Mouse (Mus musculus): ENCODE data around the gene Med4. TPM values are rescaled to one million over a fixed set of nuclear protein-coding genes. Genes with fewer than 3 reads are reported as not detected.

Gene Med4
- polyA plus RNA-seq, 1 experiment from 2014 or later, result 81.8 TPM

DNA sequence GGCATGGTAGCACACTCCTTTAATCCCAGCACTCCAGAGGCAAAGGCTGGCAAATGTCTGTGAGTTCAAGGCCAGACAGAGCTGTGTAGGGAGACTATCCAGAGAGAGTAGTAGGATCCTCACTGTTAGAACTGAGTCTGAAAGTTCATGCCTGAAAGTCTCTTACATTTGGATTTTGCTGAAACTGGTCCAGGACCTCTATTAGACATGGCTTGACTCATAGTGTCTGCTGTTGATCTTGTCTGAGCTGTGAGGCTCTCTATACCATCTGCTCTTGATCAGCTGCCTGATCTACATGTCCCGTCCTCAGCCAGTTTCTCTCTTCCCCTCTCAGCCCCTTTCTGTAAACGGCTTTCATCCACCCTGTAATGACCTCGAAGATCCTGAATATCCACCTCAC is 31.5 kb upstream of the Med4 start:
- Histone ChIP-seq H3K27me3 (no peaks in the 10 kb centered on the region), H3K9me3 (replicated peaks) (no peaks in the 10 kb centered on the region), H3K4me3 (no peak overlapping the region), H3K36me3 (no peaks in the 10 kb centered on the region), H3K4me1 (peaks cover 16% of the 10 kb centered on the region), H3K4me2 (replicated peaks) (no peak overlapping the region), H3K9ac (no peak overlapping the region), H3K27ac (no peak overlapping the region)
- 81% methylated on average over 3 of the region's 3 CpGs for WGBS
- ATAC-seq (ENCODE audit: low FRiP score), result no peak

DNA sequence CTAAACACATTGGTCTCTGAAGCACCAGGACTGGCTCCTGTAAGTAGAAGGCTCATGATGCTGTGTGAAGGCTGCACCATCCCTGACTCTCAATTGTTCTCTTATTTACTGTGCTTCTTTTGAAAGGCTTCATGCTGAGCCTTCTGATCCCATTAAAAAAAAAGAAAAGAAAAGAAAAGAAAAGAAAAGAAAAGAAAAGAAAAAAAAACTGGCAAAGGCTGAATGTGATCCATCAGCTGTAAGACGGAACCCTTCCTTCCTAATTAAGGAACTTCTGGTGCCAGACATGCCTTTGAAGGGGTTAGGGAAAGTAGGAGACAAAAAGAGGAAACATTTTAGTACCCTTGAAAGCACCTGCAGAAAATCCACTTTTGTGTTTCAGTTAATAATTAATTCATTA is 30.1 kb upstream of the Med4 start:
- Histone ChIP-seq H3K36me3 (no peaks in the 10 kb centered on the region), H3K27me3 (no peaks in the 10 kb centered on the region), H3K9me3 (replicated peaks) (no peaks in the 10 kb centered on the region), H3K9ac (no peak overlapping the region), H3K27ac (no peak overlapping the region), H3K4me1 (peaks cover 7% of the 10 kb centered on the region; the same call in 1 of the 2 replicates), H3K4me3 (no peak overlapping the region), H3K4me2 (replicated peaks) (no peak overlapping the region)
- no peak for ATAC-seq (ENCODE audit: low FRiP score)
- 26% methylated on average over 1 of the region's 1 CpGs for WGBS

DNA sequence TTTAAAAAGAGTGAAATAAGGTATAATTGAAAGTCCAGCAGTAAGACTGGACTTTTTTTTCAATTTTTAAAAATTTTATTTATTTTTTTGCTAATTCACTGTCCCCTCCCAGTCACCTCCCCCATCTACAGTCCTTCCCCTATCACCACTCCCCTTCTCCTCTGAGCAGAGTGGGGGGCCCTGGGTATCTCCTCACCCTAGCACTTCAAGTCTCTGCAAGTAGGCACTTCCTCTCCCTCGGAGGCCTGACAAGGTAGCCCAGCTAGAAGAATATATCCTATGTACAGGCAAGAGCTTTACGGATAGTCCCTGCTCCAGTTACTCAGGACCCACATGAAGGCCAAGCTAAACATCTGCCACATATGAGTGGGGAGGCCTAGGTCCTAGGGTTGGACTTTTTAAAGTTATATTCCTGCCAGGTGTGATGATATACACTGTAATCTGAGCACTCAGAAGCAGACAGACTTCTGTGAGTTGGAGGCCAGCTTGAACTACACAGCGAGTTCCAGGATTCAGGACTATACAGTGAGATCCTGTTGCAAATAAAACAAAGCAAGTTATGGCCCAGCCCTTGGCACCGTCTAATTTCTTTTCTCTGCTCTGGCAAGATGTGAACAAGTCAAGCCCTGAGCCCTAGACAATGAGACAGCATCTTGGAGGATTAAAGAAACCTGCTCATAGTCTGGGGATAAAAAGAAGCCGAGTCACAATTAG is 26.2 kb upstream of the Med4 start:
- no peak overlapping the region for H3K4me2 ChIP-seq (replicated peaks)
- no peaks in the 10 kb centered on the region for H3K36me3 ChIP-seq
- ATAC-seq (ENCODE audit: low FRiP score), result no peak
- H3K4me1 ChIP-seq, result no peaks in the 10 kb centered on the region
- H3K9me3 ChIP-seq (replicated peaks), result no peaks in the 10 kb centered on the region
- H3K9ac ChIP-seq, result no peak overlapping the region
- WGBS, result 79% methylated on average over 5 of the region's 5 CpGs
- H3K27ac ChIP-seq, result no peak overlapping the region
- no peak overlapping the region for H3K4me3 ChIP-seq
- no peaks in the 10 kb centered on the region for H3K27me3 ChIP-seq

DNA sequence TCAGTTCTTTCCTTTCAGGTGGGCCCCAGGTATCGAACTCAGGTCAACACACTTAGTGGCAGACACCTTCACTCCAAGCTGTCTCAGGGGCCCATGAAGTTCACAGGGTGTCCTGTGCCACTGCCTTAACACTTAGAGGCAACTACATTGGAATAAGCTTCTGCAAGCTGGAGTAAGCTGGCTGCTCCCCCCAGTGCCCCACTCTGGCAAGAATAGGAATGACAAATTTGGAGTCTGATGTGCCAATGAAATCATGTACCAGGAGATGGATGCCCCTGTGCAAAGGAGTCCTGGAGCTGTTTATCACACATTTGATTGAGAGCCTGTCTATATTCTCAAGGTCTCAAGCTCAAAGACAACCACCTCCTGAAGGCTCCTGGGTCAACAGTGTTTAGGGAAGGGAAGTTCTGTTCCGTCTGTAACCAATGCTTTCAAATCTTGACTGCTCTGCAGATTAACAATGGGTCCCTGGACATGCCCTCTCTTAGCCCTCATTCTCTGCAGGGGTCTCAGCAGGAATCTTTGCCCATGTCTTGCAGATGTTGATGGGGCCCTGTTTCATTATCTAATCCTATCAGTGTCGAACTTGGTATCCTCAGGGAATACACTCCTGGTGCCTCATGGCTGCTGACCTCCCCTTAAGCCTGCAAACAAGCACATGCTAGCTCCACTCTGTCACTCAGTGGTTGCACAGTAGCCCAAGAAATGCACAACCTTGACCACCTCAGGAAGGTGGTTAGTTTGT is 25.3 kb upstream of the Med4 start:
- Histone ChIP-seq H3K36me3 (no peaks in the 10 kb centered on the region), H3K27me3 (no peaks in the 10 kb centered on the region), H3K9me3 (replicated peaks) (no peaks in the 10 kb centered on the region), H3K27ac (no peak overlapping the region), H3K4me1 (no peaks in the 10 kb centered on the region), H3K4me3 (no peak overlapping the region), H3K9ac (no peak overlapping the region), H3K4me2 (replicated peaks) (no peak overlapping the region)
- WGBS, result 56% methylated on average over 3 of the region's 3 CpGs
- ATAC-seq (ENCODE audit: low FRiP score), result no peak

DNA sequence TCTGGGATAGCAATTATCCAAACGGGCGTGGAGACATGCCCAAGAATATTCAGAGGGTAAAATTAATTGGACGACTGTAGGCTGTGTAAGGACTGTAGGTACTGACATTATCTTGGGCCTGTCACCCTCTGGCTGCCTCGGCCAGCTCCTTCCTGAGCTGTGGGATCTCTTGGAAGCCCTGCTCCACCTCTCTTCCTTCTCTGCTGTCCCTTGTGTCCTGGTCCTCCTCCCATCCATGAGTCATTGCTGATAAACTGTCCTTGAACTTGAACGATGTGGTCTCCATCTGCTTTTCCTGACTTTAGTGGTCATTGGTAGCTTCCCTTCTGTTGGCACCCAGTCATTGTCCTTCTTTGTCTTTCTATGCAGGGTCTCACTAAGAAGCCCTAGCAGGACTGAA is 23.2 kb upstream of the Med4 start:
- ATAC-seq (ENCODE audit: low FRiP score), result no peak
- Histone ChIP-seq H3K9ac (no peak overlapping the region), H3K36me3 (no peaks in the 10 kb centered on the region), H3K4me1 (no peaks in the 10 kb centered on the region), H3K9me3 (replicated peaks) (no peaks in the 10 kb centered on the region), H3K27me3 (no peaks in the 10 kb centered on the region), H3K27ac (no peak overlapping the region), H3K4me2 (replicated peaks) (no peak overlapping the region), H3K4me3 (no peak overlapping the region)
- 86% methylated on average over 5 of the region's 5 CpGs for WGBS

DNA sequence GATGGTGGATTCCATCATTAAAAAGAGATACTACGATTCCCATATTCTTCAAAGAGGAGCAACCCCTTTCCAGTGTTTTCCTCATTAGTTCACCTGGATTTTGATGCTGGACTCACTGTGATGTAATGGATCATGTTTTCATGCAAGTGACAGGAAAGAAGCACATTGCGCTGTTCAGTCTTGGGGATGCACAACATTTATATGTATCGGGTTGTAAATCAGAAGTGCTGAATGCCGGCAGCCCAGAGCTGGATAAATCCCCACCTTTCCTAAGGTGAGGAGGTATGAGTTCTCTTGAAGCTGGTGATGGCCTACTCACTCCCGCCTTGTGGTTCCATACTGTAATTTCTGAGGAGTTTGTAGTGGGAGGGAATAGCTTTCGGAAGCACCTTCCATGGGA is 16.5 kb upstream of the Med4 start:
- H3K27ac ChIP-seq, result no peak overlapping the region
- H3K27me3 ChIP-seq, result no peaks in the 10 kb centered on the region
- H3K4me2 ChIP-seq (replicated peaks), result no peak overlapping the region
- H3K4me1 ChIP-seq, result no peaks in the 10 kb centered on the region
- no peak overlapping the region for H3K9ac ChIP-seq
- H3K9me3 ChIP-seq (replicated peaks), result no peaks in the 10 kb centered on the region
- H3K36me3 ChIP-seq, result no peaks in the 10 kb centered on the region
- H3K4me3 ChIP-seq, result no peak overlapping the region
- no peak for ATAC-seq (ENCODE audit: low FRiP score)
- 90% methylated on average over 6 of the region's 6 CpGs for WGBS

DNA sequence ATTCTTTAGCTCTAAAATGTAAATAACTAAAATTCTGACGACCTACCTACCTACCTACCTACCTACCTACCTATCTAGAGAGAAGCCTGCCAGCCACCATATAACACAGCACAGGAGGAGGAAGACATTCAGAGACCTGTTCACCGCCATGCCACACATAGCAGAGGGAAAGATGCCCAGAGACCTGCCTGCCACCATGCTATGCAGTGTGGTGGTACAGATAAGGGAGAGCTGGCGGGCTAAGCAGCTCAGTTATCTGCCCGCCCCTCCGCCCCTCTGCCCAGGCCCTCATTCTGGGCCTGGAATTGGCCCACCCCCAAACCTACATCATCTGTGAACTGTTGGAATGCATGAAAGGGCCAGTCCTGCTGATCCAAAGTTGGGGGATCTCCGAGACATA is 15.7 kb upstream of the Med4 start:
- Histone ChIP-seq H3K9me3 (replicated peaks) (no peaks in the 10 kb centered on the region), H3K27me3 (no peaks in the 10 kb centered on the region), H3K27ac (no peak overlapping the region), H3K4me1 (no peaks in the 10 kb centered on the region), H3K4me3 (no peak overlapping the region), H3K36me3 (no peaks in the 10 kb centered on the region), H3K9ac (no peak overlapping the region), H3K4me2 (replicated peaks) (no peak overlapping the region)
- ATAC-seq (ENCODE audit: low FRiP score), result no peak
- 73% methylated on average over 6 of the region's 6 CpGs for WGBS

DNA sequence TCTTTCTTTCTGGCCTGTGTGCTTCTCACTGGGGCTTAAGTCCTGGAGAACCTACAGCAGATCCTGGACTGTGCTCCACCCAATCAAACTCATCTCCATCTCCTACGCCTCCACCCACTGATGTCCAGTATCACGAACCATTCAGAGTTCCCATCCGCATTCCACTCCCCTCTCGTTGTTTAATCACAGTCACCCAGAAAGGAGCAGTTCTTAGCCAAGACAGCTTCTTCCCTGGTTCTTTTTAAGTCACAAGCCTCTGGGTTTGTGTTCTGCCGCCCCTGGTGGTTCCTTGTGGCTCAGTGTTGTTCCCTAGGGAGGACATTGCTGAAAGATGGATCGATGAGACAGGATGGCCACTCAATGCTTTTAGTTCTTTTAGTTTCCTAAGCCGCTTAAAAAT is 14.1 kb upstream of the Med4 start:
- no peak overlapping the region for H3K4me2 ChIP-seq (replicated peaks)
- H3K4me1 ChIP-seq, result no peaks in the 10 kb centered on the region
- no peaks in the 10 kb centered on the region for H3K36me3 ChIP-seq
- no peaks in the 10 kb centered on the region for H3K27me3 ChIP-seq
- WGBS, result 73% methylated on average over 7 of the region's 7 CpGs
- no peaks in the 10 kb centered on the region for H3K9me3 ChIP-seq (replicated peaks)
- H3K27ac ChIP-seq, result no peak overlapping the region
- H3K9ac ChIP-seq, result no peak overlapping the region
- no peak for ATAC-seq (ENCODE audit: low FRiP score)
- no peak overlapping the region for H3K4me3 ChIP-seq

DNA sequence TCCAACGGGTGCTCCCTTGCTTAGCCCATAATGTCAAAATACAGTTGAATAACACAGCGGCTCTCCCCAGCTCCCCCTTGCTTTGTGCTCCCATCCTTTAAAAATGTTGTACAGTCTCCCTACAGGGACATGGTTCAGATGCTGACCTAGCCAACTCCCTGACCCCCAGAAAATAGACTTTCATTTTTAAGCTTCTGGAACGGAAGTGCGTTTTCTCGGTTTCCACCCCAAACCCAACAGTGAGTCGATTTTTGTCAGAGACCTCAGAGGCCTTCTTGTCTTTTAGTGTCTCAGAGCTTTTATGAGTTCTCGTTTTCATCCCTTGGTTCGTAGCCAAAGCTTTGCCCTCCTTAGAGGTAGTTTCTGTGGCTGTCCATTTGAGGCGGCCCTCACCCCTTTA is 8.5 kb upstream of the Med4 start:
- H3K9me3 ChIP-seq (replicated peaks), result no peaks in the 10 kb centered on the region
- no peaks in the 10 kb centered on the region for H3K36me3 ChIP-seq
- WGBS, result 89% methylated on average over 9 of the region's 9 CpGs
- no peak overlapping the region for H3K9ac ChIP-seq
- ATAC-seq (ENCODE audit: low FRiP score), result no peak
- H3K27me3 ChIP-seq, result peaks cover 3% of the 10 kb centered on the region; the same call in 1 of the 2 replicates
- H3K4me3 ChIP-seq, result no peak overlapping the region
- H3K4me2 ChIP-seq (replicated peaks), result no peak overlapping the region
- no peak overlapping the region for H3K27ac ChIP-seq
- H3K4me1 ChIP-seq, result peaks cover 2% of the 10 kb centered on the region; the same call in 1 of the 2 replicates

DNA sequence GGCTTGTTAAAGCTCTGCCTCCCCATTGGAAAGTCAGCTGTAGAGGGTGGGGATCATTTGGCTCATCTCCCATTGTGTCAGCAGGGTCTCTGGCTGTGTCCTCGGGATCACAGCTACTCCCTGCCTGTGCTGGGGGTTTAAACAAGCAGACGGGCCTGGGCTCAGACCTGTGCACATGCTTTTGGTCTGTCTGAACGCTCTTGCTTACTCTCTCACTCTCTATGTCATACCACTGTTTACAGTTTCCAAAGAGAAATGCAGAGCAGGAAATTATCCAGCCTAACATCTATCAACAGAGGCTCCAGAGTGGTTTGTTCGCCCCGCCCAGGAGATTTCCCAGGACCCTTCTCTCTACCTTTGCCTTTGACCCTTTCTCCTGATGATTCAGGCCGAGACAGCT is 8.1 kb upstream of the Med4 start:
- Histone ChIP-seq H3K27me3 (peaks cover 3% of the 10 kb centered on the region; the same call in 1 of the 2 replicates), H3K4me2 (replicated peaks) (no peak overlapping the region), H3K27ac (peak overlapping the region; percentile 23; the same call in 1 of the 2 replicates), H3K4me3 (no peak overlapping the region), H3K36me3 (no peaks in the 10 kb centered on the region), H3K9ac (no peak overlapping the region), H3K4me1 (peaks cover 2% of the 10 kb centered on the region; the same call in 1 of the 2 replicates), H3K9me3 (replicated peaks) (no peaks in the 10 kb centered on the region)
- 72% methylated on average over 6 of the region's 6 CpGs for WGBS
- no peak for ATAC-seq (ENCODE audit: low FRiP score)

DNA sequence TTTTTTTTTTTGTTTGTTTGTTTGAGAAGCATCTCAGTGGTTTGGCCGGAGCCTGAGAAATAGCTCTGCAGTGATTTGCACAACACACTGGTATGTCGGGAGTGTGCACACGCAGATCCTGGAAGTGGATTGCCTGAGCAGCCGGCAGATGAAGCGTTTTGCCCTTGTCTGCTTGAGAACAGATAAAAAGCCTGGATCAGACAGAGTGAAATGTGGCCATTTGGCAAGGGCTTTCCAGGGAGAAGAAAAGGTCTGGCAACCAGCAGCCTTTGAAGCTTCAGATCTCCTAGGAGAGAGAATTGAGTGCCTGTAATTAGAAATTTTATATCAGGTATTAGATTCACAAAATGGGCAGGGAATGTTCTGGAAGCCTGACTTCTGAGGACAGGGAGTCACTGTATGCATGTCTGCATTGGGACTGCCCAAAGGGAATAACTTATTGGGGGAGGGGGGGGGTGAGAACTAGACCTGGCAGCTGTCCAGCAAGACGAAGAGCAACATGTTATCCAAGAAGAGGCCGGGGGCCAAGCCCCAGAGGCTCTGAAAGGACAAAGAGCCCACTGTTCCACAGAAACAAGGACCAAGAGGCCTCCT is 7.1 kb upstream of the Med4 start:
- H3K27me3 ChIP-seq, result peaks cover 3% of the 10 kb centered on the region; the same call in 1 of the 2 replicates
- no peaks in the 10 kb centered on the region for H3K9me3 ChIP-seq (replicated peaks)
- H3K27ac ChIP-seq, result peak overlapping the region; percentile 74
- peak; percentile 84 for ATAC-seq (ENCODE audit: low FRiP score)
- H3K9ac ChIP-seq, result no peak overlapping the region
- H3K4me2 ChIP-seq (replicated peaks), result no peak overlapping the region
- H3K36me3 ChIP-seq, result no peaks in the 10 kb centered on the region
- 31% methylated on average over 7 of the region's 7 CpGs for WGBS
- peaks cover 2% of the 10 kb centered on the region; the same call in 1 of the 2 replicates for H3K4me1 ChIP-seq
- H3K4me3 ChIP-seq, result no peak overlapping the region

DNA sequence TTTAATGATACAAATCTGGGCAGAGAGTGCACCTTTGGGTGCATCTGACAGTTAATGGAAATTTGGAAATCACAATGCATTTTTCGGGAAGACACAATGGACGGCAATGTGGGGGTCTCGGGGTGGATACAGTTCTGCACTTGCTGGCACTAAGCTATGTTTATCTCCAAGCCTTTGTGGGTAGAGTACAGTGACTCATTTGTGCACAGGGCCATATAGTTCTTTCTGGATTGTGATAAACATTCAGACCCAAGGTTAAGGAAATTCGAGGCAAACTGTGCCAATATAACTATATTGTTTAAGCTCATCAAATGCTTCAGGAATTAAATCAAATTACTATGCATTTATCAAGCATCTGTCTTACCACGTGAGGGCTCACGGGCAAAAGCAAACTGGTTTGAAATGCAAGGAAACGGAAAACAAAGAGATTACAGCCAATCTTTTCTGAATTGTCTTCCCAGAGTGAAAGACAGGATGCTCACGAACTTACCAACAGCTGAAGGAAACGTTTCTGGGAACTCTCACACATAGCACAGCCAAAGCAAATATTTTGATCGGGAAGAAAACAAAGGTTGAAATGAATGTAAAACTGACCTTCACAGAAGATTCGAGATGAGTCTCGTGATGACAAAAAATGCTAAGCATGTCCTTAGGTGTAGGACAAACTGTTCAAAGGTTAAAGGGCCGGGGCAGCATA is 6.4 kb upstream of the Med4 start:
- H3K27me3 ChIP-seq, result peaks cover 3% of the 10 kb centered on the region; the same call in 1 of the 2 replicates
- H3K36me3 ChIP-seq, result no peaks in the 10 kb centered on the region
- 58% methylated on average over 13 of the region's 13 CpGs for WGBS
- H3K9ac ChIP-seq, result no peak overlapping the region
- H3K9me3 ChIP-seq (replicated peaks), result no peaks in the 10 kb centered on the region
- no peak overlapping the region for H3K4me3 ChIP-seq
- H3K4me1 ChIP-seq, result peaks cover 2% of the 10 kb centered on the region; the same call in 1 of the 2 replicates
- H3K27ac ChIP-seq, result peak overlapping the region; percentile 74
- peak; percentile 80; the same call in 1 of the 2 replicates for ATAC-seq (ENCODE audit: low FRiP score)
- H3K4me2 ChIP-seq (replicated peaks), result no peak overlapping the region
